Mouse (Mus musculus) kidney, adult 2 months (tissue): ENCODE measurements around the gene Rapgef1. TPM values are rescaled to one million over a fixed set of nuclear protein-coding genes. Genes with fewer than 3 reads are reported as not detected.
"Not testable (repeated sequence)": the region's sequence is repeated elsewhere in the genome, so short reads cannot be mapped to it uniquely, and the experiment has no call there.

ENCODE experiments used
- DNase-seq: peaks from one replicate; pipeline ENCODE4 v3.0.0; 2021
- H3K27ac ChIP-seq: fragments of 200-500 bp; 2 replicates; pipeline ENCODE4 v1.5.1; 2012; ENCODE audit warnings: low read depth, low read length, control low read depth, inconsistent platforms; ENCODE audit not compliant: insufficient read depth
- H3K27me3 ChIP-seq: fragments of 200-500 bp; replicated peaks from 2 replicates; pipeline ENCODE4 v1.6.1; 2012; ENCODE audit warnings: mild to moderate bottlenecking, moderate library complexity, low read length, inconsistent platforms; ENCODE audit not compliant: control insufficient read depth, insufficient read depth
- H3K36me3 ChIP-seq: fragments of 200-500 bp; 2 replicates; pipeline ENCODE4 v1.6.1; 2012; ENCODE audit warnings: mild to moderate bottlenecking, moderate library complexity, low read length, inconsistent platforms; ENCODE audit not compliant: control insufficient read depth, insufficient read depth
- H3K4me1 ChIP-seq: fragments of 200-500 bp; 2 replicates; pipeline ENCODE4 v1.6.1; 2011; ENCODE audit warnings: low read length; ENCODE audit not compliant: control insufficient read depth, insufficient read depth
- H3K4me3 ChIP-seq: fragments of 200-500 bp; 2 replicates; pipeline ENCODE4 v1.5.1; 2011; ENCODE audit warnings: mild to moderate bottlenecking, low read depth, low read length, control low read depth; ENCODE audit not compliant: insufficient read depth
- CTCF ChIP-seq: fragments of 200-500 bp; conservative IDR thresholded peaks from 2 replicates; pipeline ENCODE4 v1.5.1; 2011; ENCODE audit warnings: low read depth, mild to moderate bottlenecking, control low read depth, low read length, moderate library complexity, mixed read lengths; ENCODE audit not compliant: insufficient read depth, insufficient read length
- POLR2A ChIP-seq: fragments of 200-500 bp; IDR thresholded peaks from one replicate; pipeline ENCODE4 v1.6.1; 2011; ENCODE audit warnings: low read depth, low read length, control low read depth
- WGBS: fragments of 180-500 bp; shearing (Covaris S2); methylation state at CpG from one replicate; pipeline ENCODE4 v1.1.7; 2018; 5-methylcytosine and 5-hydroxymethylcytosine counted together
- polyA plus RNA-seq: library from polyadenylated mRNA; depleted of rRNA; stranded (reverse); fragments of >200 nt; gene quantifications from 2 replicates; pipeline ENCODE4 v1.2.3, GENCODE M21; 2012

The Rapgef1 gene
- polyA plus RNA-seq, 1 experiment = 38.9 TPM

- WGBS = 67% methylated on average over 2 of the region's 2 CpGs
- TF ChIP-seq POLR2A = no peak
- TF ChIP-seq CTCF = no peak
- Histone ChIP-seq H3K4me3 (no peak overlapping the region), H3K27ac (no peak overlapping the region), H3K36me3 (no peaks in the 10 kb centered on the region), H3K27me3 (no peaks in the 10 kb centered on the region), H3K4me1 (peaks cover 38% of the 10 kb centered on the region)
- DNase-seq = no peak
These were observed 9.8 kb downstream of the Rapgef1 start for GRCm38 (mm10) chr2:29629311-29629710.

GRCm38 (mm10) chr2:29630141-29630771, 10.7 kb downstream of the Rapgef1 start:
- 60% methylated on average over 10 of the region's 10 CpGs for WGBS
- no peak for DNase-seq
- TF ChIP-seq CTCF (no peak), POLR2A (no peak)
- Histone ChIP-seq H3K27ac (no peak overlapping the region), H3K4me3 (no peak overlapping the region), H3K4me1 (peaks cover 38% of the 10 kb centered on the region), H3K27me3 (no peaks in the 10 kb centered on the region), H3K36me3 (no peaks in the 10 kb centered on the region)

- TF ChIP-seq POLR2A (no peak), CTCF (no peak)
- Histone ChIP-seq H3K27ac (no peak overlapping the region), H3K4me3 (no peak overlapping the region), H3K4me1 (peaks cover 40% of the 10 kb centered on the region), H3K36me3 (no peaks in the 10 kb centered on the region), H3K27me3 (no peaks in the 10 kb centered on the region)
- no peak for DNase-seq
These were observed 11.5 kb downstream of the Rapgef1 start for GRCm38 (mm10) chr2:29631020-29631419.

GRCm38 (mm10) chr2:29631564-29632167, 12.1 kb downstream of the Rapgef1 start:
- 84% methylated on average over 12 of the region's 12 CpGs for WGBS
- H3K27me3 ChIP-seq, H3K27ac ChIP-seq, H3K36me3 ChIP-seq, H3K4me3 ChIP-seq, DNase-seq: not testable (repeated sequence)
- H3K4me1 ChIP-seq = peaks cover 45% of the 10 kb centered on the region

GRCm38 (mm10) chr2:29632168-29632662, 12.7 kb downstream of the Rapgef1 start:
- WGBS = 35% methylated on average over 3 of the region's 3 CpGs
- no peak for DNase-seq
- Histone ChIP-seq H3K27ac (no peak overlapping the region), H3K4me3 (no peak overlapping the region), H3K27me3 (no peaks in the 10 kb centered on the region), H3K4me1 (peaks cover 45% of the 10 kb centered on the region), H3K36me3 (no peaks in the 10 kb centered on the region)
- TF ChIP-seq POLR2A = no peak
- TF ChIP-seq CTCF = no peak

- no peaks in the 10 kb centered on the region for H3K27me3 ChIP-seq
- H3K36me3 ChIP-seq = no peaks in the 10 kb centered on the region
- peak overlapping the region; percentile 88 for H3K27ac ChIP-seq
- peak; percentile 98 for DNase-seq
- TF ChIP-seq CTCF (no peak), POLR2A (no peak)
- no peak overlapping the region for H3K4me3 ChIP-seq
- WGBS = 12% methylated on average over 6 of the region's 6 CpGs
- peaks cover 39% of the 10 kb centered on the region for H3K4me1 ChIP-seq
These were observed 13.6 kb downstream of the Rapgef1 start for GRCm38 (mm10) chr2:29633101-29633554.

GRCm38 (mm10) chr2:29633782-29634181, 14.3 kb downstream of the Rapgef1 start:
- no peak for DNase-seq
- Histone ChIP-seq H3K4me3 (no peak overlapping the region), H3K36me3 (no peaks in the 10 kb centered on the region), H3K4me1 (peaks cover 33% of the 10 kb centered on the region), H3K27me3 (no peaks in the 10 kb centered on the region), H3K27ac (peak overlapping the region; percentile 85)
- TF ChIP-seq CTCF = no peak
- no peak for TF ChIP-seq POLR2A
- WGBS = 57% methylated on average over 3 of the region's 3 CpGs
